Mouse (Mus musculus): ENCODE results near the gene Selenbp2. TPM values are rescaled to one million over a fixed set of nuclear protein-coding genes. Genes with fewer than 3 reads are reported as not detected.
A peak's percentile ranks its signal among the peaks of the same experiment; 100 is the strongest.
"Not testable (repeated sequence)": the region's sequence is repeated elsewhere in the genome, so short reads cannot be mapped to it uniquely, and the experiment has no call there.

Selenbp2 gene
- polyA plus RNA-seq, 1 experiment from 2014 or later, result 35.1 TPM

DNA sequence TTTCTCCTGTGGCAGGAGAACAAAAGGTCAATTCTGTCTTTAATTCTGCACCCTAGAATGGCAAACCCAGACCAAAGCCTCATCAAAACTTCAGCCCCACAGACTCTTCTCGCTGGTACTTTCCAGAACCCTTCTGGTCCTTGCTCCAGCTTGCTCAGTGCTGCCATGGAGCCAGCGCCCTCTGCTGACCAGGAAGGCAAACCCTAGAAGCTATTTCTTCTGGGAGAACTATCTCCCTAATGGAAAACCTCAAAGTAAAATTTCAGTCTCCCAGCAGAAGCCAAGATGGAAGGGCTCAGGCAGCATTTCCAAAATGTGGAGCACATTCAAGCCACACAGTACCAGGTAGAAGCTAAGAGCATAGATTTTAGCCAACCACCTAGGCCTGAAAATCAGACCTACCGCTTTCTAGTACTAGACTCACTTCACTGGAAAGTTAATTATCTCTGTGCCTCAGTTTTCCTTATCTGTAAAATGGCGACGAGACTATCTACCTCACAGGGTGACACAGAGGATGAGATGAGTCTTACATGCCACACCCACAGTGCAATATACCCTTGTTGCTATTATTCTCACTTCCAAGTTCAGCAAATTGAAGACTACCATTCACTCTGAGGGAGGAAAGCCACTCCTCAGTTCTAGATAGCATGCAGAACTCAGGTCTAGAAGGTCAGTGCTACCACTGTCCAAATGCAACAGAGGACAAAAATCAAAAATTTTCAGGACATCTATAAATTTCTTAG is 28.1 kb upstream of the Selenbp2 start:
- H3K36me3 ChIP-seq (replicated peaks; ENCODE audit: insufficient read depth, low read length); H3K4me1 ChIP-seq (ENCODE audit: insufficient read depth); H3K9me3 ChIP-seq (ENCODE audit: low read length); H3K4me3 ChIP-seq (ENCODE audit: low read depth, low read length); H3K27me3 ChIP-seq (ENCODE audit: insufficient read depth, low read length); H3K27ac ChIP-seq (ENCODE audit: low read depth); H3K9ac ChIP-seq (replicated peaks); DNase-seq: not testable (repeated sequence)
- peak overlapping the region; percentile 32; the same call in 1 of the 2 replicates for H3K4me2 ChIP-seq (ENCODE audit: low read depth, low read length)
- TF ChIP-seq CTCF (IDR thresholded peaks at IDR 0.05; ENCODE audit: low read depth), result peak; percentile 31
- ATAC-seq, result peak; percentile 49
- 56% methylated on average over 3 of the region's 5 CpGs for WGBS (ENCODE audit: insufficient replicate concordance)

DNA sequence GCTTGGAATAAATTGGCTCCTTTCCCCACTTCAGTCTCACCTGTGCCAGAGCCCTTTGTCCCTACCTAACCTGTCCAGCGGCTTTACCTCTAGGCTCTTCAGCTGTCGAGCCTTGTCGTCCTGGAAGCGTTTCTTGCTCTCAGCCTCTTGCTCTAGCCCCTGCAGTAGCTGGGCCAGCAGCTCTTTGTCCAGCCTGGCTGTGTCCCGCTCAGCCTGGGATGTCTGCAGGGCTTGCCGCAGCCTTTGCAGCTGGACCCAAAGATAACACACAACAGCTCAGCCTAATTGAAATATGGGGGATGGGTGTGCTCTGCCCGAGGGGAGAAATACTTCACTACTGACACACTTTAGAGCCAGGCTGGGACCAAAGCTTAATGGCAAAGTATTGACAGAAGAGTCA is 27.5 kb upstream of the Selenbp2 start:
- H3K36me3 ChIP-seq (replicated peaks; ENCODE audit: insufficient read depth, low read length); H3K9me3 ChIP-seq (ENCODE audit: low read length); H3K4me1 ChIP-seq (ENCODE audit: insufficient read depth); H3K4me3 ChIP-seq (ENCODE audit: low read depth, low read length); H3K27me3 ChIP-seq (ENCODE audit: insufficient read depth, low read length); H3K27ac ChIP-seq (ENCODE audit: low read depth); H3K9ac ChIP-seq (replicated peaks): not testable (repeated sequence)
- WGBS (ENCODE audit: insufficient replicate concordance), result 30% methylated on average over 7 of the region's 7 CpGs
- peak; percentile 42; the same call in 1 of the 2 replicates for TF ChIP-seq EP300 (IDR thresholded peaks at IDR 0.05; ENCODE audit: low read depth)
- peak; percentile 16 for DNase-seq
- peak overlapping the region; percentile 32; the same call in 1 of the 2 replicates for H3K4me2 ChIP-seq (ENCODE audit: low read depth, low read length)
- peak; percentile 85 for ATAC-seq

DNA sequence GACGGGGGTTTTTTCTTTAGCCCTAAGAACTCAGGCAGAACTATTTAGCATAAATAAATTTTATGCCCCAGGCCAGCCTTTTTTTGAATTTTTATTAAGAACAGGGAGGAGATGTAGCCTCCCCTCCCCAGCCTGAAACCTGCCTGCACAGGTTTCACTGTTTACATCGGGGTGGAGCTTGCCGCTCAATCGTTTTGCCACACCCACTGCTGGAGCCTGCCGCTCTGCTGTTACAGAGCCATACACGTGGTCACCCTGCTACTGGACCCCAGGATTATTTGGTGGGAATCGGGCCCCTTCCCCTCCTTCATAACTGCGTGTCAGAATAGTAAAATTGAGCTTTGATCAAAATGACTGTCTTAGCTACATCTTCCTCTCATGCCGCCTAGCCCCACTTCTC is 18.3 kb upstream of the Selenbp2 start:
- DNase-seq; H3K9ac ChIP-seq (replicated peaks): not testable (repeated sequence)

DNA sequence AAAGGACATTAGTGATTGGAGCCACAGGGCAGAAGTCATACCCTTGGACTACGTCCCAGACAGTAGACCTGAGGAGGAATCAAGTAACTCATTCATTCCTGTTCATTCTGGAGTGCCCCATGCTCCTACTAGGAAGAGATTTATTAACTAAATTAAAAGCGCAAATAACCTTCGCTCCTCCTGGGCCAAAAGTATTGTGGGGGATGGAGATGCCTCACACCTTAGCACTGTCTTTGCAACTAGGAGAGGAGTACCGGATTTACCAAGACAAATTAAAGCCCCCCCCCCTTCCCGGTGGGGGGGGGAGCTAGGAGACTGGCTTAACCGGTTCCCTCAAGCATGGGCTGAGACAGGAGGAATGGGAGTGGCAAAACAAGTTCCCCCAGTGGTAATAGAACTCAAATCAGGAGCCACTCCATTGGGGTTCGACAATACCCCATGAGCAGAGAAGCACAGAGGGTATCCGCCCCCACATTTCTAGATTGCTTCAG is 14.0 kb upstream of the Selenbp2 start:
- H3K4me1 ChIP-seq (ENCODE audit: insufficient read depth), result peaks cover 7% of the 10 kb centered on the region; the same call in 1 of the 2 replicates
- H3K27me3 ChIP-seq (ENCODE audit: insufficient read depth, low read length), result no peaks in the 10 kb centered on the region
- ATAC-seq, result no peak
- DNase-seq, result no peak
- WGBS (ENCODE audit: insufficient replicate concordance), result 68% methylated on average over 8 of the region's 8 CpGs
- H3K36me3 ChIP-seq (replicated peaks; ENCODE audit: insufficient read depth, low read length), result no peaks in the 10 kb centered on the region
- no peak overlapping the region for H3K9ac ChIP-seq (replicated peaks)
- H3K27ac ChIP-seq (ENCODE audit: low read depth), result no peak overlapping the region
- TF ChIP-seq CTCF (IDR thresholded peaks at IDR 0.05; ENCODE audit: low read depth) (no peak), EP300 (IDR thresholded peaks at IDR 0.05; ENCODE audit: low read depth) (no peak)
- no peak overlapping the region for H3K4me2 ChIP-seq (ENCODE audit: low read depth, low read length)
- H3K4me3 ChIP-seq (ENCODE audit: low read depth, low read length), result no peak overlapping the region
- H3K9me3 ChIP-seq (ENCODE audit: low read length), result no peaks in the 10 kb centered on the region

More for the DNA sequence above, 18.3 kb upstream of the Selenbp2 start:
- H3K9me3 ChIP-seq (ENCODE audit: low read length); H3K36me3 ChIP-seq (replicated peaks; ENCODE audit: insufficient read depth, low read length); ATAC-seq; H3K4me2 ChIP-seq (ENCODE audit: low read depth, low read length); H3K4me1 ChIP-seq (ENCODE audit: insufficient read depth); H3K4me3 ChIP-seq (ENCODE audit: low read depth, low read length); H3K27me3 ChIP-seq (ENCODE audit: insufficient read depth, low read length); H3K27ac ChIP-seq (ENCODE audit: low read depth): not testable (repeated sequence)
- 75% methylated on average over 9 of the region's 9 CpGs for WGBS (ENCODE audit: insufficient replicate concordance)

DNA sequence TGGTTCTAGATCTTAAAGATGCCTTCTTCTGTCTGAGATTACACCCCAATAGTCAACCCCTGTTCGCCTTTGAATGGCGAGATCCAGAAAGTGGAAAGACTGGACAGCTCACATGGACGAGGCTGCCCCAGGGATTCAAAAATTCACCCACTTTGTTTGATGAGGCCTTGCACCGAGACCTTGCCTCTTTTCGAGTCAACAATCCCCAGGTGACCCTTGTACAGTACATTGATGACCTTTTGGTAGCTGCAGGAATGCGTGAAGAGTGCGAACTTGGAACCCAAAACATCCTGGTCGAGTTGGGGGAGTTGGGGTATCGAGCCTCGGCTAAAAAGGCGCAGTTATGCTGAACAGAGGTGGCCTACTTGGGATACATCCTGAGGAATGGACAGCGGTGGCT is 13.3 kb upstream of the Selenbp2 start:
- not testable (repeated sequence) for H3K4me1 ChIP-seq (ENCODE audit: insufficient read depth); H3K9ac ChIP-seq (replicated peaks); H3K27me3 ChIP-seq (ENCODE audit: insufficient read depth, low read length); ATAC-seq; H3K9me3 ChIP-seq (ENCODE audit: low read length); H3K4me3 ChIP-seq (ENCODE audit: low read depth, low read length); DNase-seq; H3K36me3 ChIP-seq (replicated peaks; ENCODE audit: insufficient read depth, low read length)
- H3K27ac ChIP-seq (ENCODE audit: low read depth), result peak overlapping the region; percentile 66
- H3K4me2 ChIP-seq (ENCODE audit: low read depth, low read length), result 0 out of 2 replicates have a peak overlapping the region, but pooled peaks have one; percentile 26
- 64% methylated on average over 12 of the region's 12 CpGs for WGBS (ENCODE audit: insufficient replicate concordance)

DNA sequence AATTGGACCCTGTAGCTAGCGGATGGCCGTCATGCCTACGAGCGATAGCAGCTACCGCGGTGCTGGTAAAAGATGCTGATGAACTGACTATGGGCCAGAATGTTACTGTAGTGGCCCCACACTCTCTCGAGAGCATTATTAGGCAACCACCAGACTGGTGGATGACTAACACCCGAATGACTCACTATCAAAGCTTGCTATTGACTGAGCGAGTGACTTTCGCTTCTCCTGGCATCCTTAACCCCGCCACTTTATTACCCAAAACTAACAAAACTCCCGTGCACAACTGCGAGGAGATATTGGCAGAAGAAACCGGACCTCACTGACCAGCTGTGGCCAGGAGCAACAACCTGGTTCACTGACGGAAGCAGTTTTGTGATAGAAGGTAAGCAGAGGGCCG is 12.6 kb upstream of the Selenbp2 start:
- Histone ChIP-seq H3K4me1 (ENCODE audit: insufficient read depth) (peaks cover 7% of the 10 kb centered on the region; the same call in 1 of the 2 replicates), H3K9me3 (ENCODE audit: low read length) (no peaks in the 10 kb centered on the region)

More for the DNA sequence above, 12.6 kb upstream of the Selenbp2 start:
- peak overlapping the region; percentile 80 for H3K27ac ChIP-seq (ENCODE audit: low read depth)
- DNase-seq (peak; percentile 27), ATAC-seq (peak; percentile 89)
- WGBS (ENCODE audit: insufficient replicate concordance), result 67% methylated on average over 16 of the region's 16 CpGs
- no peaks in the 10 kb centered on the region for H3K36me3 ChIP-seq (replicated peaks; ENCODE audit: insufficient read depth, low read length)
- TF ChIP-seq EP300 (IDR thresholded peaks at IDR 0.05; ENCODE audit: low read depth) (peak; percentile 23; the same call in 1 of the 2 replicates), CTCF (IDR thresholded peaks at IDR 0.05; ENCODE audit: low read depth) (no peak)
- H3K4me3 ChIP-seq (ENCODE audit: low read depth, low read length), result peak overlapping the region; percentile 39
- H3K9ac ChIP-seq (replicated peaks), result 0 out of 2 replicates have a peak overlapping the region, but pooled peaks have one; percentile 50
- H3K4me2 ChIP-seq (ENCODE audit: low read depth, low read length), result peak overlapping the region; percentile 54
- no peaks in the 10 kb centered on the region for H3K27me3 ChIP-seq (ENCODE audit: insufficient read depth, low read length)
